26 mouse cellular contexts compared by ENCODE assay signal in genomic region chr19:7189026-7189425, GRCm38 (mm10). TPM values are rescaled to one million over a fixed set of nuclear protein-coding genes. Genes with fewer than 3 reads are reported as not detected.
DNase-seq lines count a peak whose midpoint lies in the region; ATAC-seq and TF ChIP-seq lines count a peak whose summit lies in the region.
"Had no signal": no experiment of that assay in that cellular context is flagged by ENCODE, and none has a peak within 500 bp of the region (broad histone marks: within the 10 kb centered on the region; RNA-seq: fewer than 3 reads in every experiment).

No protein-coding gene starts in this region.

- H3K4me1 ChIP-seq in hindbrain, embryonic 10.5 days (replicated peaks) = peaks cover 72% of the 10 kb centered on the region
- H3K4me1 ChIP-seq in hindbrain, embryonic 16.5 days (ENCODE audit: control insufficient read depth, insufficient read depth, low read depth, low read length) = peaks cover 7% of the 10 kb centered on the region
- peaks cover 32% of the 10 kb centered on the region for H3K4me1 ChIP-seq in kidney, embryonic 14.5 days (ENCODE audit: control insufficient read depth, insufficient read depth, low read length)
- H3K4me1 ChIP-seq in midbrain, embryonic 11.5 days (ENCODE audit: control insufficient read depth, insufficient read depth, low read length) = peaks cover 27% of the 10 kb centered on the region
- H3K4me1 ChIP-seq in midbrain, postnatal 0 days (ENCODE audit: insufficient read depth, low read length) = no peaks in the 10 kb centered on the region

- no peak overlapping the region for H3K4me3 ChIP-seq in hindbrain, embryonic 10.5 days
- no peak overlapping the region for H3K4me3 ChIP-seq in hindbrain, embryonic 16.5 days (ENCODE audit: low read length)
- no peak overlapping the region for H3K4me3 ChIP-seq in kidney, embryonic 14.5 days (ENCODE audit: low read length)
- H3K4me3 ChIP-seq in midbrain, embryonic 11.5 days (ENCODE audit: low read depth, low read length) = no peak overlapping the region
- no peak overlapping the region for H3K4me3 ChIP-seq in midbrain, postnatal 0 days (ENCODE audit: low read depth, low read length)
- H3K4me3 ChIP-seq: embryonic facial prominence, embryonic 12.5 days; embryonic facial prominence, embryonic 15.5 days; forebrain, embryonic 12.5 days; heart, adult 2 months; heart, embryonic 10.5 days; heart, embryonic 13.5 days; hindbrain, embryonic 12.5 days; hindbrain, embryonic 15.5 days had no signal

- no peak for TF ChIP-seq CTCF in midbrain, postnatal 0 days (IDR thresholded peaks at IDR 0.05)

- DNase-seq in hindbrain, embryonic 10.5 days (ENCODE audit: low spot score) = no peak
- peak; percentile 67 for DNase-seq in kidney, adult 9 months
- peak; percentile 76 for DNase-seq in midbrain, embryonic 11.5 days (ENCODE audit: low spot score, missing footprints)
- DNase-seq in midbrain, postnatal 0 days (ENCODE audit: low spot score) = no peak
- DNase-seq: adrenal gland, adult 2 months; B cell, adult 2 months; cerebellum, adult 11 months; cerebellum, adult 2 months; cerebellum, adult 9-11 months; cerebellum, postnatal 25 days; gastrocnemius, postnatal 10 days; gastrocnemius, postnatal 36 days; heart, adult 2 months; heart, postnatal 14 days; heart, postnatal 4 days had no signal

- ATAC-seq in hindbrain, embryonic 16.5 days = no peak
- no peak for ATAC-seq in kidney, embryonic 14.5 days (ENCODE audit: low FRiP score, low TSS enrichment)
- no peak for ATAC-seq in midbrain, embryonic 11.5 days (ENCODE audit: low FRiP score)
- no peak for ATAC-seq in midbrain, postnatal 0 days (ENCODE audit: low FRiP score)
- no peak for ATAC-seq in monocyte, adult 5-6 weeks (replicated peaks; ENCODE audit: insufficient number of reproducible peaks, low FRiP score, low TSS enrichment, poor library complexity, severe bottlenecking)
- ATAC-seq: forebrain, embryonic 16.5 days had no signal

- H3K36me3 ChIP-seq in hindbrain, embryonic 10.5 days = no peaks in the 10 kb centered on the region
- H3K36me3 ChIP-seq in hindbrain, embryonic 16.5 days (ENCODE audit: control insufficient read depth, insufficient read depth, low read length) = no peaks in the 10 kb centered on the region
- no peaks in the 10 kb centered on the region for H3K36me3 ChIP-seq in kidney, embryonic 14.5 days (ENCODE audit: control insufficient read depth, insufficient read depth, low read length)
- no peaks in the 10 kb centered on the region for H3K36me3 ChIP-seq in midbrain, embryonic 11.5 days (ENCODE audit: control insufficient read depth, insufficient read depth, low read length)
- no peaks in the 10 kb centered on the region for H3K36me3 ChIP-seq in midbrain, postnatal 0 days (ENCODE audit: insufficient read depth, low read length)
- H3K36me3 ChIP-seq: embryonic facial prominence, embryonic 12.5 days; embryonic facial prominence, embryonic 15.5 days; forebrain, embryonic 12.5 days; heart, embryonic 10.5 days; heart, embryonic 13.5 days; hindbrain, embryonic 12.5 days; hindbrain, embryonic 15.5 days had no signal

- H3K9ac ChIP-seq in hindbrain, embryonic 16.5 days (ENCODE audit: low read depth, low read length) = no peak overlapping the region
- H3K9ac ChIP-seq in kidney, embryonic 14.5 days (ENCODE audit: low read depth, low read length) = no peak overlapping the region
- H3K9ac ChIP-seq in midbrain, embryonic 11.5 days (ENCODE audit: low read length) = no peak overlapping the region
- no peak overlapping the region for H3K9ac ChIP-seq in midbrain, postnatal 0 days (replicated peaks; ENCODE audit: low read length, poor library complexity, severe bottlenecking)
- H3K9ac ChIP-seq: embryonic facial prominence, embryonic 12.5 days; heart, embryonic 13.5 days; hindbrain, embryonic 12.5 days; hindbrain, embryonic 15.5 days had no signal

- H3K9me3 ChIP-seq in hindbrain, embryonic 10.5 days = no peaks in the 10 kb centered on the region
- no peaks in the 10 kb centered on the region for H3K9me3 ChIP-seq in hindbrain, embryonic 16.5 days (ENCODE audit: control insufficient read depth, low read length)
- no peaks in the 10 kb centered on the region for H3K9me3 ChIP-seq in kidney, embryonic 14.5 days (ENCODE audit: control insufficient read depth, low read length)
- H3K9me3 ChIP-seq in midbrain, embryonic 11.5 days (ENCODE audit: control insufficient read depth, low read length) = no peaks in the 10 kb centered on the region
- H3K9me3 ChIP-seq in midbrain, postnatal 0 days (ENCODE audit: low read length) = no peaks in the 10 kb centered on the region
- H3K9me3 ChIP-seq: embryonic facial prominence, embryonic 12.5 days; embryonic facial prominence, embryonic 15.5 days; forebrain, embryonic 12.5 days; heart, embryonic 10.5 days; heart, embryonic 13.5 days; hindbrain, embryonic 12.5 days; hindbrain, embryonic 15.5 days had no signal

- WGBS in hindbrain, embryonic 10.5 days = 85% methylated on average over 4 of the region's 4 CpGs
- 74% methylated on average over 4 of the region's 4 CpGs for WGBS in hindbrain, embryonic 16.5 days
- 69% methylated on average over 4 of the region's 4 CpGs for WGBS in kidney, embryonic 14.5 days
- WGBS in midbrain, embryonic 11.5 days = 75% methylated on average over 4 of the region's 4 CpGs
- 89% methylated on average over 4 of the region's 4 CpGs for WGBS in midbrain, postnatal 0 days

- 0 out of 2 replicates have a peak overlapping the region, but pooled peaks have one; percentile 25 for H3K27ac ChIP-seq in hindbrain, embryonic 10.5 days
- H3K27ac ChIP-seq in hindbrain, embryonic 16.5 days (ENCODE audit: low read depth, low read length) = no peak overlapping the region
- no peak overlapping the region for H3K27ac ChIP-seq in kidney, embryonic 14.5 days (ENCODE audit: low read depth, low read length)
- H3K27ac ChIP-seq in midbrain, embryonic 11.5 days (ENCODE audit: low read depth, low read length) = no peak overlapping the region
- no peak overlapping the region for H3K27ac ChIP-seq in midbrain, postnatal 0 days (ENCODE audit: low read depth, low read length)
- H3K27ac ChIP-seq: embryonic facial prominence, embryonic 12.5 days; embryonic facial prominence, embryonic 15.5 days; forebrain, embryonic 12.5 days; heart, adult 2 months; heart, embryonic 10.5 days; heart, embryonic 13.5 days; hindbrain, embryonic 12.5 days; hindbrain, embryonic 15.5 days had no signal

- H3K27me3 ChIP-seq in hindbrain, embryonic 10.5 days (ENCODE audit: insufficient read depth, poor library complexity, severe bottlenecking) = peaks cover 75% of the 10 kb centered on the region
- H3K27me3 ChIP-seq in hindbrain, embryonic 16.5 days (replicated peaks; ENCODE audit: control insufficient read depth, insufficient read depth, low read length) = peaks cover 8% of the 10 kb centered on the region
- H3K27me3 ChIP-seq in kidney, embryonic 14.5 days (ENCODE audit: control insufficient read depth, insufficient read depth, low read length) = peaks cover 22% of the 10 kb centered on the region
- peaks cover 4% of the 10 kb centered on the region for H3K27me3 ChIP-seq in midbrain, embryonic 11.5 days (ENCODE audit: control insufficient read depth, insufficient read depth, low read length)
- H3K27me3 ChIP-seq in midbrain, postnatal 0 days (ENCODE audit: insufficient read depth, low read length) = 0 out of 2 replicates have a peak, but pooled peaks cover 3% of the 10 kb centered on the region

- no peak overlapping the region for H3K4me2 ChIP-seq in hindbrain, embryonic 16.5 days (ENCODE audit: low read length)
- H3K4me2 ChIP-seq in kidney, embryonic 14.5 days (replicated peaks; ENCODE audit: low read depth, low read length) = no peak overlapping the region
- H3K4me2 ChIP-seq in midbrain, embryonic 11.5 days = no peak overlapping the region
- no peak overlapping the region for H3K4me2 ChIP-seq in midbrain, postnatal 0 days (ENCODE audit: low read depth, low read length, poor library complexity, severe bottlenecking)
- H3K4me2 ChIP-seq: embryonic facial prominence, embryonic 12.5 days; embryonic facial prominence, embryonic 15.5 days; forebrain, embryonic 12.5 days; heart, embryonic 13.5 days; hindbrain, embryonic 12.5 days; hindbrain, embryonic 15.5 days had no signal

RNA-seq across cellular contexts. Expression of gene Otub1, which starts 17.1 kb away (rescaled TPM):
- 273 and 309 TPM in 2 replicates for polyA plus RNA-seq in hindbrain, embryonic 10.5 days (2016; fragmentation: Nextera tagmentation; extraction: Ambion mirVana)
- 246 and 249 TPM in 2 replicates for polyA plus RNA-seq in hindbrain, embryonic 16.5 days (2015; fragmentation: Nextera tagmentation; extraction: Ambion mirVana)
- 237 and 255 TPM in 2 replicates for polyA plus RNA-seq in kidney, embryonic 14.5 days (2014; fragmentation: Nextera tagmentation; extraction: Ambion mirVana)
- polyA plus RNA-seq in midbrain, embryonic 11.5 days (2014; fragmentation: Nextera tagmentation; extraction: Ambion mirVana) = 241 and 252 TPM in 2 replicates
- 236 and 242 TPM in 2 replicates for total RNA-seq in midbrain, postnatal 0 days (2014; rRNA removed)
- polyA plus RNA-seq in midbrain, postnatal 0 days (2015; fragmentation: Nextera tagmentation; extraction: Ambion mirVana) = 257 and 277 TPM in 2 replicates
- total RNA-seq in monocyte, adult 5-6 weeks (2017) = 71.4 to 75.8 TPM (median 73.8 TPM) in 3 replicates

RNA-seq across cellular contexts. Expression of gene Cox8a, which starts 28.4 kb away (rescaled TPM):
- 914 and 944 TPM in 2 replicates for polyA plus RNA-seq in hindbrain, embryonic 10.5 days (2016; fragmentation: Nextera tagmentation; extraction: Ambion mirVana)
- 1,071 and 1,270 TPM in 2 replicates for polyA plus RNA-seq in hindbrain, embryonic 16.5 days (2015; fragmentation: Nextera tagmentation; extraction: Ambion mirVana)
- 1,171 and 1,487 TPM in 2 replicates for polyA plus RNA-seq in kidney, embryonic 14.5 days (2014; fragmentation: Nextera tagmentation; extraction: Ambion mirVana)
- 730 and 757 TPM in 2 replicates for polyA plus RNA-seq in midbrain, embryonic 11.5 days (2014; fragmentation: Nextera tagmentation; extraction: Ambion mirVana)
- 1,114 and 1,471 TPM in 2 replicates for total RNA-seq in midbrain, postnatal 0 days (2014; rRNA removed)
- polyA plus RNA-seq in midbrain, postnatal 0 days (2015; fragmentation: Nextera tagmentation; extraction: Ambion mirVana) = 1,645 and 1,756 TPM in 2 replicates
- total RNA-seq in monocyte, adult 5-6 weeks (2017) = 236 to 274 TPM (median 246 TPM) in 3 replicates

RNA-seq across cellular contexts. Expression of gene Naa40, which starts 52.0 kb away (rescaled TPM):
- 89.8 and 96.5 TPM in 2 replicates for polyA plus RNA-seq in hindbrain, embryonic 10.5 days (2016; fragmentation: Nextera tagmentation; extraction: Ambion mirVana)
- polyA plus RNA-seq in hindbrain, embryonic 16.5 days (2015; fragmentation: Nextera tagmentation; extraction: Ambion mirVana) = 60.6 and 66.9 TPM in 2 replicates
- polyA plus RNA-seq in kidney, embryonic 14.5 days (2014; fragmentation: Nextera tagmentation; extraction: Ambion mirVana) = 57.8 and 90.7 TPM in 2 replicates
- polyA plus RNA-seq in midbrain, embryonic 11.5 days (2014; fragmentation: Nextera tagmentation; extraction: Ambion mirVana) = 94.3 and 103 TPM in 2 replicates
- 58.3 and 62.5 TPM in 2 replicates for total RNA-seq in midbrain, postnatal 0 days (2014; rRNA removed)
- 45.6 and 46.1 TPM in 2 replicates for polyA plus RNA-seq in midbrain, postnatal 0 days (2015; fragmentation: Nextera tagmentation; extraction: Ambion mirVana)
- total RNA-seq in monocyte, adult 5-6 weeks (2017) = 14.9 to 17.6 TPM (median 17.5 TPM) in 3 replicates

Comparison
In these comparisons a context has a peak if more than half of its experiments do, and no peak if none do; other contexts are left out.
1. DNase-seq: peak in kidney, adult 9 months (single experiment) and midbrain, embryonic 11.5 days (single experiment); none in hindbrain, embryonic 10.5 days (single experiment) and midbrain, postnatal 0 days (single experiment).